Mouse (Mus musculus) mesoderm, embryonic 11.5 days (tissue): Measurements from ENCODE around the gene Zfp827.

Experiments
- DNase-seq: peaks from one replicate; pipeline ENCODE4 v3.0.0-alpha.2; 2012; ENCODE audit warnings: low read depth, low spot score

The Zfp827 gene

GRCm38 (mm10) chr8:79155556-79156161 lies 127.4 kb downstream of the Zfp827 start:
- no peak for DNase-seq

GRCm38 (mm10) chr8:79157366-79157765 lies 129.1 kb downstream of the Zfp827 start:
- DNase-seq = no peak

- DNase-seq = no peak
Observed at GRCm38 (mm10) chr8:79158357-79158756, 130.1 kb downstream of the Zfp827 start.

GRCm38 (mm10) chr8:79159397-79159796 lies 131.2 kb downstream of the Zfp827 start:
- no peak for DNase-seq

- DNase-seq = no peak
Observed at GRCm38 (mm10) chr8:79160302-79160701, 132.1 kb downstream of the Zfp827 start.

- no peak for DNase-seq
Observed at GRCm38 (mm10) chr8:79161172-79161778, 133.0 kb downstream of the Zfp827 start.

GRCm38 (mm10) chr8:79162533-79163308 lies 134.5 kb downstream of the Zfp827 start:
- DNase-seq = peak; percentile 43

GRCm38 (mm10) chr8:79164336-79164735 lies 136.1 kb downstream of the Zfp827 start:
- no peak for DNase-seq

GRCm38 (mm10) chr8:79165276-79165675 lies 137.0 kb downstream of the Zfp827 start:
- no peak for DNase-seq

- DNase-seq = no peak
Observed at GRCm38 (mm10) chr8:79173606-79174005, 145.4 kb downstream of the Zfp827 start.

GRCm38 (mm10) chr8:79175991-79176390 lies 147.8 kb downstream of the Zfp827 start:
- no peak for DNase-seq

- no peak for DNase-seq
Observed at GRCm38 (mm10) chr8:79179678-79180077, 151.4 kb downstream of the Zfp827 start.

GRCm38 (mm10) chr8:79185488-79185887 lies 157.3 kb downstream of the Zfp827 start:
- no peak for DNase-seq

- DNase-seq = no peak
Observed at GRCm38 (mm10) chr8:79190071-79190470, 161.8 kb downstream of the Zfp827 start.

GRCm38 (mm10) chr8:79196481-79196880 lies 168.2 kb downstream of the Zfp827 start:
- no peak for DNase-seq

GRCm38 (mm10) chr8:79198675-79199074 lies 170.4 kb downstream of the Zfp827 start:
- no peak for DNase-seq

GRCm38 (mm10) chr8:79201446-79202147 lies 173.4 kb downstream of the Zfp827 start:
- DNase-seq = no peak

- no peak for DNase-seq
Observed at GRCm38 (mm10) chr8:79206895-79207294, 178.7 kb downstream of the Zfp827 start.

- DNase-seq = no peak
Observed at GRCm38 (mm10) chr8:79208181-79208580, 179.9 kb downstream of the Zfp827 start.

GRCm38 (mm10) chr8:79208691-79209640 lies 180.7 kb downstream of the Zfp827 start:
- DNase-seq = peak; percentile 71
